Mouse (Mus musculus): ENCODE measurements at regions not wholly inside any gene's neighbourhood (a gene's known extent, or its start where the extent isn't known, plus 50 kb on each side); places are given as distances from the start of the nearest gene placed in this dataset.
A peak's percentile ranks its signal among the peaks of the same experiment; 100 is the strongest.

DNA sequence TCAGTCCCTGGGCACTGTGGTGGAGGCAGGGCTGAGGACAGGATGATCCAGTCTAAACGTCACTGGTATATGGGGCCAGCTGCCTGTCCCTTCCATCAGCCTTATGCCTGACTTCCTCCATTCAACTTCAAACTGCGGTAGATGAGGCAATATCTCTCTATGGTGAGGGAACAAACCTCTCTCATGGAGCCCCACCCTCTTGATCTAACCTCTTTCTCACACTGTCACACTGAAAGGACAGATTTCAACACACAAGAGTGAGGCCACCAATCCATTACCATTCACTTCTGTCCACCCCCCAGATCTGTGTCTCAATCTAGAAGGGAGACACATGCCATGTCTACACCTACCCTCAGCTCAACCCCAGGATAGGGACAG is 92.5 kb upstream of the Smad3 start:
- no peak for DNase-seq (ENCODE audit: low spot score)

- no peak for DNase-seq (ENCODE audit: low spot score)
Observed at GRCm38 (mm10) chr9:63849564-63850315, 91.9 kb upstream of the Smad3 start.

DNA sequence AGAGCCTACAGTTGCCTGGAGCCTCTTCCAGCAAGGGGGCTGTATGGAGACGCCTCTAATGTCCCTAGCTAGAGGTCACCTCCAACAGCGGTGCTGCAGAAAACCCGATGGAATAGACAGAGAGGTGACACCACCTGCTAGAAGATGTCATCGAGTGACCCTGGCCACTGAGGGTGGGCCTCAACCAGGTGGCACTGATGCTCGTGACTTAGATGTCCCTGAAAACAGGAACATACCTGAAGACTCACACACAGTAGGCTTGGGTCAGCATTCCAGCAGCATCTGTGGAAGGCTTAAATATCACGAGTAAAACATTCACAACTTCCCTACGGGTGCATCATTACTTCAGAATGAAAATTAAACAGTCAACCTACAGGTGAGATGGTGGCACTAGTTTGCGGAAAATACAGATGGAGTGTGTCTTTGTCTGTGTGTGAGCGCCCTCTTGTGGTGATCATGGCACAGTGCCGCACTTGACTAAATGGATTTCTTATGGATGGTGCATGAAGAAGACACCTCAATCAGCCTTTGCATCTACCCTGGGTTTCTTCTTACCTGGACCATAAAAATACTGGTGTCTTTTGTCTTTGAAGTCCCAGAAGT is 86.2 kb upstream of the Smad3 start:
- peak; percentile 65 for DNase-seq (ENCODE audit: low spot score)

- DNase-seq (ENCODE audit: low spot score): no peak
Observed at GRCm38 (mm10) chr9:63843431-63843830, 85.6 kb upstream of the Smad3 start.

- DNase-seq (ENCODE audit: low spot score): no peak
Observed at GRCm38 (mm10) chr9:63841102-63841501, 83.3 kb upstream of the Smad3 start.

DNA sequence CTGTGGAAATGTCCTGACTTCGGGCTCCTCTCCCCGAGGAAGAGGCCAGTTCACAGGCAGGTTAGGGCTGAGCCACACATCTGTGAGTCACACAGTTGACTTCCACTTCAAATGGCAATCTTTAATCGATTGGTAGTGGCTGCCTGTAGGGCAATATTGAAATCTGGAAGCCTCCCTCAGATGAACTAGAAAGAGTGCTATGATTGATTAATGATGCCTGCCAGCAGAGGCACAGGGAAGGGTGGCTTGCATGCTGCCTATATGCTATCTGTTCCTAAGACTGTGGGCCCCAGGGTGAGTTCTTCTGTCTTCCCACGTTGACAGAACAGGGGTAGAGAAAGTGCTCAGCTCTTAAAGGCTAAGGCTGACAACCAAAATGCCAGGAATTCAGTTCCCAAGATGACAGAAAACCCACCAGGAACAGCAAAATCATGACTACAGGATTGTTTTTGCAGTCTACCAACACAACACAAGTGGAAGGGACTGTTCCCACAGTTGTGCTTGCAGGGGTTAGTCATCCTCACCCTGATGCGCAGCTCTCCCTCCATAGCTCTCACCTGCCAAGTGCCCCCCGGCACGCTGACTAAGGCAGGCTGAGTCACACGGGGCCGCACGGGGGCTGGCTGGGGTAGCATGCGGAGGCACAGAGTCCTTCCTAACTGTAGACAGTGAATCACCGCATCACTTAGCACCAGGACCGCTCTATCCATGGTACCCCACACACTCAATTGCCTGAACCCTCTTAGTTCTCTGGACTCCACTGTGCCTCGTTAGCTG is 81.4 kb upstream of the Smad3 start:
- DNase-seq (ENCODE audit: low spot score): no peak

DNA sequence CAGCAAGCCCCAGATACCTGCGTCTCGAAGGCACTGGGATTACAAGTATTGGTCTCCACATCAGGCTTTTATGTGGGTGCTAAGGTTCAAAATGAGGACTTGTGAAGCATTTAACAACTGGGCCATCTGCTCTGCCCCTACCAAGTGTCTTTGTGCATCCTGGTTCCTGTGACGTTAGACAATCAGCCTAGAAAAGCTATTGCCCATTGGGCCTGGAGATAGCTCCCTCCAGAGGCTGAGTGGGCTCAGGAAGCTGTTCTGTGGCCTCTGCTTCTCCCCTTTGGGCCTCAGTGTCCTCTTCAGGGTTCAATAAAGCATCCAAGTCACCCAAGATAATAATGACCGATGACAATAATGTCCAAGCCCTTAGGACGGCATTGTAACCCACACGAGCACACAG is 79.8 kb upstream of the Smad3 start:
- no peak for DNase-seq (ENCODE audit: low spot score)

GRCm38 (mm10) chr9:63836565-63837284 is 78.9 kb upstream of the Smad3 start:
- no peak for DNase-seq (ENCODE audit: low spot score)

- no peak for DNase-seq (ENCODE audit: low spot score)
Observed at GRCm38 (mm10) chr9:63836036-63836435, 78.2 kb upstream of the Smad3 start.

DNA sequence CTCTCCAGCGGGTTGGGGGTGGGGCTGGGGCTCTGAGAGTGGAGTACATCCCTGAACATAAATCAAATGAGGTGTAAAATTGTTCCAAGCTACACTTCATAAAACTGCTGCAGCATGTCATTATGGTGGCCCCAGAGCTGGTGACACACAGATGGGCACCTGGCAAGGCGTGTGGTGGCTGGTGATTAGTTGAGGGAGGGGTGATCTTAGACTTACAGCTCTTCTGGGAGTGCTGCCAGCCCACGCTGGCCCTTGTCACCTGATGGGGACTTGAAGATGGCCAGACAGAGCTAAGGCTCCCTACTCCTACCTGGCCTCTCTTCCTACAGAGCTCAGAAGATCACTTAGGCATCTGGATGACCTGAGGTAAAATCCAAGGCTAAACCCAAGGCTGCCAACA is 76.6 kb upstream of the Smad3 start:
- no peak for DNase-seq (ENCODE audit: low spot score)

DNA sequence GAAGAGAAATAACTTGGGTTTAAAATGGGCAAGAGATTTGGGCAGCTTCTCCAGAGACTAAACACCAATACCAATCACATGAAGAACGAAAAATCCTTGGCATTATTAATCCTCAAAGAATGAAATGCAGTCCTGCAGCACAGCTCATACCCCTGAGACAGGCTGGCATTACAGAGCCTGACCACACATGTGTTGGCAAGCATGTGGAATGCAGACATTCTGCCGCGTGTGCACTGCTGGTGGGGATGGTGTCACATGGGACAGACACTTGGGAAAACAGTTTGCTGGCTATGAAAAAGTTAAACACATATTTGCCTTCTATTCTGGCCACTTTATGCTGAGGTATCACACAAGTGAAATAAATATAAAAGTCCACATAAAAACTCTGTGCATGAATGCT is 60.4 kb upstream of the Smad3 start:
- DNase-seq (ENCODE audit: low spot score): no peak

- DNase-seq (ENCODE audit: low spot score): no peak
Observed at GRCm38 (mm10) chr9:63816540-63816939, 58.7 kb upstream of the Smad3 start.

DNA sequence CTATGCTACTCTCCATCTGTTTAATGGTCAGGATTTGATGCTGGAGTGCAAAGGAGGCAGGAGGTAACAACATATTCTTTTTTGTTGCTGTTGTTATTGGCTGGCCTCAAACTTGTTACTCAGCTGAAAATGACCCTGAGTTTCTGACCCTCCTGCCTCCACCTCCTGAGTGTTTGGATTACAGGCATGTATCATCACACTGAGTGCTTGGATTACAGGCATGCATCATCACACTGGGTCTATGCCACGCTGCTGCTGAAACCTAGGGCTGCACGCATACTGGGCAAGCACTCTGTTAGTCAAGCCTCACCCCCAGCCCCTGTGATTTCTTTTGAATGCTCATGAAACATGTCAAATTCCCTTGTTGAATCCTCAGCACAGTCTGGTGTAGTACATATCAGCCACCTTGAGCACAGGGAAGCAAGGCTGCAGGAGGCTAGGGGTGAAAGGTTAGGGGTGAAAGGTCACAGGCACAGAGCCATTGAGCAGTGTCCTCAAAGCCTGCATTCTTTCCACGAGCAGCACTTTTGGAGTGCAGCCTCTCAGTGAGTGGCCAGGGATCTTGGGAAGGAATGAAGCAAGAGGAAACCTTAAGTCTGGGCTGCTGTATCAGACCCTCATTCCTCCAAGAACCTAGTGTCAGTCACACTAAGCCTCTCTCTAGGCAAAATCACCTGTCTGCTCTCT is 52.2 kb upstream of the Smad3 start:
- DNase-seq (ENCODE audit: low spot score): no peak

All from ovary, postnatal 14 days (tissue).